Mouse (Mus musculus) lung, postnatal 0 days (tissue): ENCODE measurements around the gene Gpr161.

Experiments used
- CTCF ChIP-seq: IDR thresholded peaks from 2 replicates; pipeline ENCODE4 v1.5.1; 2016; ENCODE audit warnings: antibody characterized with exemption, mild to moderate bottlenecking
- EP300 ChIP-seq: IDR thresholded peaks from 2 replicates; pipeline ENCODE4 v1.6.1; 2016; ENCODE audit warnings: antibody characterized with exemption, mild to moderate bottlenecking, control low read depth

DNA sequence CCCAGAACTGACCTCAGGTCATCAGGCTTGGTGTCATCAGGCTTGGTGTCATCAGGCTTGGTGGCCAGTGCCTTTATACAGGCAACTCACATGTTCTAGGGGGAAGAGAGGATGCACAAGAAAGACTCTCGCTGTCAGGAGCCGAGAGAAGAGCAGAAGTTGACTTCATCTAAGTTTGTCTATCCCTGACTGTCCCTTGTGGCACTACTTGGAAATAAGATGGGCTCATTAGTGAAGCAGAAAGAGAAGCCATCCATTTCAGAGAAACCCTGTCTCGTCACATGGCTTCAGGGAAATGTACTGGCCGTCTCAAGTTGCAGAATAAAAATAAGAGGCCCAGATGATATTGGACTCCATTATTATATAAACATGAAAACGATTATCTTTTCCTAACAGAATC lies 49.0 kb upstream of the Gpr161 start:
- TF ChIP-seq CTCF: no peak
- no peak for TF ChIP-seq EP300
